Mouse (Mus musculus): ENCODE results near the gene Mcm6. TPM values are rescaled to one million over a fixed set of nuclear protein-coding genes. Genes with fewer than 3 reads are reported as not detected.

The Mcm6 gene
- polyA plus RNA-seq, 1 experiment from 2014 or later = 357 TPM

DNA sequence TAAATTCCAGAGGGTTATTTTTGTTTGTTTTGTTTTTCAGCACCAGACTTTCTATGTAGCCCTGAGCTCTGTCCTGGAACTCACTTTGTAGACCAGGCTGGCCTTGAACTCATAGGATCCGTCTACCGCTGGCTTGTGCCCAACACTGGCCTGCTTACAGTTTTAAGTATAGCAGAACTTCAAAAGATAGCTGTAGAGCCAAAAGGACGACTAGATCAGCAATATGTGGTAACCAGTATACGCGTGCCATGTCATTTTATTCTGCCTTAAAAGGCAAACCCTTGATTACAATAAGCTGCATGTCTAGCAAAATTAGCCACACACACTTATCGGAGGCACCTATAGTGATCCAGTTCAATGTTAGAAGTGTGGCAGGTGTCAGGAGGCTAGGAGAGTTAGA lies 1.2 kb downstream of the Mcm6 start:
- Histone ChIP-seq H3K4me3 (ENCODE audit: low read depth, low read length) (peak overlapping the region; percentile 74), H3K36me3 (replicated peaks; ENCODE audit: control insufficient read depth, insufficient read depth, low read depth, low read length) (no peaks in the 10 kb centered on the region; the same call in 1 of the 2 replicates), H3K9me3 (replicated peaks; ENCODE audit: control insufficient read depth, low read length) (no peaks in the 10 kb centered on the region), H3K9ac (replicated peaks; ENCODE audit: low read length) (peak overlapping the region; percentile 84), H3K27me3 (ENCODE audit: control insufficient read depth, insufficient read depth, low read length) (no peaks in the 10 kb centered on the region), H3K4me2 (ENCODE audit: low read depth, low read length) (peak overlapping the region; percentile 58), H3K27ac (replicated peaks; ENCODE audit: low read depth, low read length) (no peak overlapping the region), H3K4me1 (ENCODE audit: control insufficient read depth, insufficient read depth, low read length) (no peaks in the 10 kb centered on the region; the same call in 1 of the 2 replicates)
- WGBS = 72% methylated on average over 6 of the region's 6 CpGs
- DNase-seq (ENCODE audit: low spot score) (no peak), ATAC-seq (replicated peaks; ENCODE audit: insufficient number of reproducible peaks, low FRiP score, low TSS enrichment, low read depth) (no peak)

- peak overlapping the region; percentile 58 for H3K4me2 ChIP-seq (ENCODE audit: low read depth, low read length)
- no peaks in the 10 kb centered on the region; the same call in 1 of the 2 replicates for H3K4me1 ChIP-seq (ENCODE audit: control insufficient read depth, insufficient read depth, low read length)
- peak overlapping the region; percentile 74; the same call in 1 of the 2 replicates for H3K4me3 ChIP-seq (ENCODE audit: low read depth, low read length)
- no peak for ATAC-seq (replicated peaks; ENCODE audit: insufficient number of reproducible peaks, low FRiP score, low TSS enrichment, low read depth)
- no peaks in the 10 kb centered on the region for H3K27me3 ChIP-seq (ENCODE audit: control insufficient read depth, insufficient read depth, low read length)
- H3K27ac ChIP-seq (replicated peaks; ENCODE audit: low read depth, low read length) = no peak overlapping the region
- WGBS = 51% methylated on average over 3 of the region's 3 CpGs
- peak overlapping the region; percentile 28; the same call in 1 of the 2 replicates for H3K9ac ChIP-seq (replicated peaks; ENCODE audit: low read length)
- no peaks in the 10 kb centered on the region; the same call in 1 of the 2 replicates for H3K36me3 ChIP-seq (replicated peaks; ENCODE audit: control insufficient read depth, insufficient read depth, low read depth, low read length)
- H3K9me3 ChIP-seq (replicated peaks; ENCODE audit: control insufficient read depth, low read length) = no peaks in the 10 kb centered on the region
- no peak for DNase-seq (ENCODE audit: low spot score)
Measured at GRCm38 (mm10) chr1:128357452-128357851, 2.0 kb downstream of the Mcm6 start.

- Histone ChIP-seq H3K27me3 (ENCODE audit: control insufficient read depth, insufficient read depth, low read length) (no peaks in the 10 kb centered on the region), H3K4me2 (ENCODE audit: low read depth, low read length) (no peak overlapping the region), H3K27ac (replicated peaks; ENCODE audit: low read depth, low read length) (no peak overlapping the region), H3K4me1 (ENCODE audit: control insufficient read depth, insufficient read depth, low read length) (no peaks in the 10 kb centered on the region; the same call in 1 of the 2 replicates), H3K36me3 (replicated peaks; ENCODE audit: control insufficient read depth, insufficient read depth, low read depth, low read length) (peaks cover 8% of the 10 kb centered on the region), H3K4me3 (ENCODE audit: low read depth, low read length) (no peak overlapping the region), H3K9ac (replicated peaks; ENCODE audit: low read length) (no peak overlapping the region), H3K9me3 (replicated peaks; ENCODE audit: control insufficient read depth, low read length) (no peaks in the 10 kb centered on the region)
- ATAC-seq (replicated peaks; ENCODE audit: insufficient number of reproducible peaks, low FRiP score, low TSS enrichment, low read depth) = no peak
- WGBS = 91% methylated on average over 3 of the region's 3 CpGs
- DNase-seq (ENCODE audit: low spot score) = no peak
Measured at GRCm38 (mm10) chr1:128353092-128353491, 6.4 kb downstream of the Mcm6 start.

DNA sequence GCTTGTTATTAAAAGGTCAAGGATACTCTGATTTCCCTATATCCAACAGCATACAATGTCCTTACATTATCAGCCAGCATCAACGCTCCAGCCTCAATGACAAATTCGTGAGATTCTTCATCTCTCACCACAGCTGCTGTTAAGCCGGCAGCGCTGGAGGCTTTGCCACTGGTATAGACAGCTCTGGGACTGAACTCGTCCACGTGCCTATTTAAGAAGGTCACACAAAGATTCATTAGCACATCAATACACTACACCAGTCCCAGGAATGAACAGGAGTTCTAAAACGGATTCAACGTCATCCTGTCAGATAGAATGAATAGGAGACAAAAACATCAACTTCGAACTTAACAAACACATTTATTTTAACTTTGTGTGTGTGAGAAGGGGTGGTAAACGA lies 15.2 kb downstream of the Mcm6 start:
- H3K4me2 ChIP-seq (ENCODE audit: low read depth, low read length) = no peak overlapping the region
- H3K36me3 ChIP-seq (replicated peaks; ENCODE audit: control insufficient read depth, insufficient read depth, low read depth, low read length) = peaks cover 10% of the 10 kb centered on the region
- no peak overlapping the region for H3K27ac ChIP-seq (replicated peaks; ENCODE audit: low read depth, low read length)
- no peak overlapping the region for H3K9ac ChIP-seq (replicated peaks; ENCODE audit: low read length)
- DNase-seq (ENCODE audit: low spot score) = no peak
- H3K9me3 ChIP-seq (replicated peaks; ENCODE audit: control insufficient read depth, low read length) = no peaks in the 10 kb centered on the region
- ATAC-seq (replicated peaks; ENCODE audit: insufficient number of reproducible peaks, low FRiP score, low TSS enrichment, low read depth) = no peak
- no peaks in the 10 kb centered on the region for H3K4me1 ChIP-seq (ENCODE audit: control insufficient read depth, insufficient read depth, low read length)
- WGBS = 79% methylated on average over 10 of the region's 10 CpGs
- no peaks in the 10 kb centered on the region for H3K27me3 ChIP-seq (ENCODE audit: control insufficient read depth, insufficient read depth, low read length)
- no peak overlapping the region for H3K4me3 ChIP-seq (ENCODE audit: low read depth, low read length)

GRCm38 (mm10) chr1:128337708-128338320 lies 21.6 kb downstream of the Mcm6 start:
- ATAC-seq (replicated peaks; ENCODE audit: insufficient number of reproducible peaks, low FRiP score, low TSS enrichment, low read depth) (no peak), DNase-seq (ENCODE audit: low spot score) (no peak)
- 93% methylated on average over 13 of the region's 13 CpGs for WGBS
- Histone ChIP-seq H3K4me3 (ENCODE audit: low read depth, low read length) (no peak overlapping the region), H3K4me1 (ENCODE audit: control insufficient read depth, insufficient read depth, low read length) (no peaks in the 10 kb centered on the region), H3K27me3 (ENCODE audit: control insufficient read depth, insufficient read depth, low read length) (no peaks in the 10 kb centered on the region), H3K4me2 (ENCODE audit: low read depth, low read length) (no peak overlapping the region), H3K9me3 (replicated peaks; ENCODE audit: control insufficient read depth, low read length) (no peaks in the 10 kb centered on the region), H3K36me3 (replicated peaks; ENCODE audit: control insufficient read depth, insufficient read depth, low read depth, low read length) (peaks cover 11% of the 10 kb centered on the region), H3K9ac (replicated peaks; ENCODE audit: low read length) (no peak overlapping the region), H3K27ac (replicated peaks; ENCODE audit: low read depth, low read length) (no peak overlapping the region)

DNA sequence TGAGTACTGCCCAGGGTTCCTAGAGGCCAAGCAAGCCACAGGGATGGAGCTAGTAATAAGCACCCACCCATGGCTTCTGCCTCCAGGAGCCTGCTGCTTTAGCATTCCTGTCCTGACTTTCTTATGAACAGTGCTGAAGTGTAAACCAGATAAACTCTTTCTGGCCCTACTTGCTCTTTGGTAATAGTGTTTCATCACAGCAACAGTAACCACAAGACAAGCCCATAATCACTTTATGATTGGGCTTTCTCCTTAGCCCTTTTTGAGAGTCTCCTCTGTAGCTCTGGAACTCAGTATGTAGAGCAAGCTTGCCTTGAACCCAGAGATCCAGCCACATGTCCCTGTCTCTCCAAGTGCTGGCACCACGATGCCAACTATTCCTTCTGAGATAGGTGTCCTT lies 29.2 kb downstream of the Mcm6 start:
- ATAC-seq (replicated peaks; ENCODE audit: insufficient number of reproducible peaks, low FRiP score, low TSS enrichment, low read depth) (no peak), DNase-seq (ENCODE audit: low spot score) (no peak)
- H3K4me1 ChIP-seq (ENCODE audit: control insufficient read depth, insufficient read depth, low read length) = no peaks in the 10 kb centered on the region
- no peak overlapping the region for H3K4me2 ChIP-seq (ENCODE audit: low read depth, low read length)
- H3K9ac ChIP-seq (replicated peaks; ENCODE audit: low read length) = no peak overlapping the region
- WGBS = 100% methylated on average over 1 of the region's 1 CpGs
- no peak overlapping the region for H3K27ac ChIP-seq (replicated peaks; ENCODE audit: low read depth, low read length)
- H3K36me3 ChIP-seq (replicated peaks; ENCODE audit: control insufficient read depth, insufficient read depth, low read depth, low read length) = peaks cover 11% of the 10 kb centered on the region
- no peak overlapping the region for H3K4me3 ChIP-seq (ENCODE audit: low read depth, low read length)
- no peaks in the 10 kb centered on the region for H3K9me3 ChIP-seq (replicated peaks; ENCODE audit: control insufficient read depth, low read length)
- H3K27me3 ChIP-seq (ENCODE audit: control insufficient read depth, insufficient read depth, low read length) = no peaks in the 10 kb centered on the region

DNA sequence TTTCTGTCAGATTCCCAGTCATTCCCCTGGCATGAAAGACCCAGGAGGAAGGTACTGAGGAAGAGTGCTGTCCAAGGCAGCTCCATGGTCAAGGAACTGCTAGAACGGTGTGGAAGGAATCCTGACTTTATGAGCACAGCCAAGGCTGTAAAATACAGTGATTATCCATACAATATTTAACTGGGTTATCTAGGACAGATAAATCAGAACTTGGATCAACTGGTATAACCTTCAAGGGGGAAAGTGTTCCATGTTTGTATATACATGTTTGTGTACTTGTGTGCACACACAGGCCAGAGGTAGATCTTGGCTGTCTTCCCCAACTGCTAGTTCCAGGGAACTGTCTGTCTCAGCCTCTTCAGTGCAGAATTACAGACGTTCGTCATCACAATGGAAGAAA lies 31.2 kb downstream of the Mcm6 start, which contains the start of gene Lct:
Gene Lct (minus strand): TSS at position 101 of the 400 bp plus-strand sequence.
- no peaks in the 10 kb centered on the region for H3K9me3 ChIP-seq (replicated peaks; ENCODE audit: control insufficient read depth, low read length)
- H3K36me3 ChIP-seq (replicated peaks; ENCODE audit: control insufficient read depth, insufficient read depth, low read depth, low read length) = peaks cover 10% of the 10 kb centered on the region
- H3K9ac ChIP-seq (replicated peaks; ENCODE audit: low read length) = no peak within 1 kb of the TSS
- DNase-seq (ENCODE audit: low spot score) = no peak
- H3K27me3 ChIP-seq (ENCODE audit: control insufficient read depth, insufficient read depth, low read length) = no peaks in the 10 kb centered on the region
- ATAC-seq (replicated peaks; ENCODE audit: insufficient number of reproducible peaks, low FRiP score, low TSS enrichment, low read depth) = no peak
- H3K27ac ChIP-seq (replicated peaks; ENCODE audit: low read depth, low read length) = no peak within 1 kb of the TSS
- H3K4me3 ChIP-seq (ENCODE audit: low read depth, low read length) = no peak within 1 kb of the TSS
- H3K4me2 ChIP-seq (ENCODE audit: low read depth, low read length) = no peak within 1 kb of the TSS
- WGBS = 88% methylated on average over 3 of the region's 3 CpGs
- H3K4me1 ChIP-seq (ENCODE audit: control insufficient read depth, insufficient read depth, low read length) = no peaks in the 10 kb centered on the region

DNA sequence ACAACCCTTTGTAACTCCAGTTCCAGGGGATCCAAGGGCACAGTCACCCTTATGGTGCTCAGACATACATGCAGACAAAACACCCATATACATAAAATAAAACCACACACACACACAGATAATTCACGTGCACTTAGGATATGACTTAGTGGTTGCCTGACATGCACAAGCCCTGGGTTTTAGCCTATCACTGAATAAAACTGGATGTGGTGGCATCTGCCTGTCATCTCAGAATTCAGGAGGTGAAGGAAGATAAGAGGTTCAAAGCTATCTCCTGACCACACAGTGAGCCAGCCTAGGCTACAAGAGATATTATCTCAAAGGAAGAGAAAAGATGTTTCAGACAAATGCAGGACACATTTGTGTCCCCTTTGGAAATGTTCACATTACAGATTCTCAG lies 32.3 kb downstream of the Mcm6 start:
- Histone ChIP-seq H3K36me3 (replicated peaks; ENCODE audit: control insufficient read depth, insufficient read depth, low read depth, low read length) (peaks cover 3% of the 10 kb centered on the region), H3K27ac (replicated peaks; ENCODE audit: low read depth, low read length) (no peak overlapping the region), H3K9me3 (replicated peaks; ENCODE audit: control insufficient read depth, low read length) (no peaks in the 10 kb centered on the region), H3K4me3 (ENCODE audit: low read depth, low read length) (no peak overlapping the region), H3K4me1 (ENCODE audit: control insufficient read depth, insufficient read depth, low read length) (no peaks in the 10 kb centered on the region), H3K4me2 (ENCODE audit: low read depth, low read length) (no peak overlapping the region), H3K9ac (replicated peaks; ENCODE audit: low read length) (no peak overlapping the region), H3K27me3 (ENCODE audit: control insufficient read depth, insufficient read depth, low read length) (no peaks in the 10 kb centered on the region)
- ATAC-seq (replicated peaks; ENCODE audit: insufficient number of reproducible peaks, low FRiP score, low TSS enrichment, low read depth) (no peak), DNase-seq (ENCODE audit: low spot score) (no peak)
- WGBS = 95% methylated on average over 1 of the region's 1 CpGs
